ENCODE assay signal across 8 mouse cellular contexts in genomic region chr4:132269740-132270560, GRCm38 (mm10). TPM values are rescaled to one million over a fixed set of nuclear protein-coding genes. Genes with fewer than 3 reads are reported as not detected.
DNase-seq lines count a peak whose midpoint lies in the region; ATAC-seq and TF ChIP-seq lines count a peak whose summit lies in the region.

No protein-coding gene starts in this region.

- TF ChIP-seq CTCF in heart, adult 2 months (IDR thresholded peaks at IDR 0.05): peak; percentile 65

- H3K36me3 ChIP-seq in embryonic facial prominence, embryonic 13.5 days: no peaks in the 10 kb centered on the region
- H3K36me3 ChIP-seq in heart, adult 2 months (ENCODE audit: control insufficient read depth, insufficient read depth, low read length): no peaks in the 10 kb centered on the region
- no peaks in the 10 kb centered on the region for H3K36me3 ChIP-seq in limb, embryonic 13.5 days
- H3K36me3 ChIP-seq in midbrain, embryonic 16.5 days (ENCODE audit: control insufficient read depth, insufficient read depth, low read length): no peaks in the 10 kb centered on the region

- intact Hi-C loops in heart, adult 2 months (cut with DNase I): loop anchor here (5.0 kb wide), 1 partner anchor 152 kb away; the partner anchor contains the start of gene Phactr4

- peaks cover 12% of the 10 kb centered on the region for H3K4me1 ChIP-seq in embryonic facial prominence, embryonic 13.5 days
- H3K4me1 ChIP-seq in heart, adult 2 months (ENCODE audit: control insufficient read depth, insufficient read depth, low read length): no peaks in the 10 kb centered on the region
- H3K4me1 ChIP-seq in limb, embryonic 13.5 days: peaks cover 7% of the 10 kb centered on the region; the same call in 1 of the 2 replicates
- H3K4me1 ChIP-seq in midbrain, embryonic 16.5 days (ENCODE audit: control insufficient read depth, insufficient read depth, low read length): peaks cover 12% of the 10 kb centered on the region

- WGBS in embryonic facial prominence, embryonic 13.5 days: under 1% methylated on average over 35 of the region's 35 CpGs
- WGBS in heart, adult 2 months: under 1% methylated on average over 35 of the region's 35 CpGs
- WGBS in limb, embryonic 13.5 days: under 1% methylated on average over 35 of the region's 35 CpGs
- WGBS in midbrain, embryonic 16.5 days: under 1% methylated on average over 35 of the region's 35 CpGs

- H3K9ac ChIP-seq in embryonic facial prominence, embryonic 13.5 days: peak overlapping the region; percentile 67
- H3K9ac ChIP-seq in heart, adult 2 months (ENCODE audit: low read depth, low read length): peak overlapping the region; percentile 77
- peak overlapping the region; percentile 62 for H3K9ac ChIP-seq in limb, embryonic 13.5 days
- peak overlapping the region; percentile 61 for H3K9ac ChIP-seq in midbrain, embryonic 16.5 days (ENCODE audit: low read depth, low read length)

- H3K9me3 ChIP-seq in embryonic facial prominence, embryonic 13.5 days: no peaks in the 10 kb centered on the region
- no peaks in the 10 kb centered on the region for H3K9me3 ChIP-seq in limb, embryonic 13.5 days
- no peaks in the 10 kb centered on the region for H3K9me3 ChIP-seq in midbrain, embryonic 16.5 days (replicated peaks; ENCODE audit: control insufficient read depth, low read length, poor library complexity, severe bottlenecking)

- H3K27me3 ChIP-seq in embryonic facial prominence, embryonic 13.5 days: no peaks in the 10 kb centered on the region
- H3K27me3 ChIP-seq in heart, adult 2 months (ENCODE audit: control insufficient read depth, insufficient read depth, low read length): no peaks in the 10 kb centered on the region
- no peaks in the 10 kb centered on the region for H3K27me3 ChIP-seq in limb, embryonic 13.5 days
- H3K27me3 ChIP-seq in midbrain, embryonic 16.5 days (ENCODE audit: control insufficient read depth, insufficient read depth, low read depth, low read length): no peaks in the 10 kb centered on the region

- H3K4me3 ChIP-seq in embryonic facial prominence, embryonic 13.5 days: peak overlapping the region; percentile 35
- H3K4me3 ChIP-seq in heart, adult 2 months: peak overlapping the region; percentile 51
- peak overlapping the region; percentile 33 for H3K4me3 ChIP-seq in limb, embryonic 13.5 days
- peak overlapping the region; percentile 35 for H3K4me3 ChIP-seq in midbrain, embryonic 16.5 days (ENCODE audit: low read depth, low read length)

- peak; percentile 74; the same call in 1 of the 2 replicates for ATAC-seq in embryonic facial prominence, embryonic 13.5 days (ENCODE audit: insufficient number of reproducible peaks, insufficient read depth, low FRiP score, low TSS enrichment, low read depth)
- ATAC-seq in limb, embryonic 13.5 days (ENCODE audit: low FRiP score, low read depth): peak; percentile 85
- ATAC-seq in midbrain, embryonic 16.5 days: peak; percentile 74

- TF ChIP-seq EP300 in heart, adult 2 months (IDR thresholded peaks at IDR 0.05; ENCODE audit: insufficient read depth, low read depth, low read length): peak; percentile 99

- H3K4me2 ChIP-seq in embryonic facial prominence, embryonic 13.5 days: peak overlapping the region; percentile 60
- H3K4me2 ChIP-seq in limb, embryonic 13.5 days (replicated peaks): peak overlapping the region; percentile 62
- peak overlapping the region; percentile 62 for H3K4me2 ChIP-seq in midbrain, embryonic 16.5 days (ENCODE audit: low read length)

- TF ChIP-seq POLR2A in heart, adult 2 months (IDR thresholded peaks at IDR 0.05; ENCODE audit: insufficient read depth, low read depth, low read length): peak; percentile 100

- no peaks in the 10 kb centered on the region for H3K79me2 ChIP-seq in heart, adult 2 months (replicated peaks; ENCODE audit: control insufficient read depth, insufficient read depth, low read length)

- H3K27ac ChIP-seq in embryonic facial prominence, embryonic 13.5 days: peak overlapping the region; percentile 95
- peak overlapping the region; percentile 98 for H3K27ac ChIP-seq in heart, adult 2 months
- H3K27ac ChIP-seq in limb, embryonic 13.5 days: peak overlapping the region; percentile 91
- H3K27ac ChIP-seq in midbrain, embryonic 16.5 days (ENCODE audit: low read length): peak overlapping the region; percentile 95

- DNase-seq in 3134 (ENCODE audit: extremely low read depth, insufficient read length, low spot score): peak; percentile 89
- peak; percentile 87 for DNase-seq in adrenal gland, postnatal 36 days
- peak; percentile 84 to 89 for DNase-seq in heart, adult 2 months
- DNase-seq in kidney, adult 8-10 months: peak; percentile 85 to 86
- DNase-seq in spleen, postnatal 10 days (ENCODE audit: low spot score in 2 of 2): peak; percentile 78 to 88

RNA-seq across cellular contexts. Expression of gene Taf12, which starts 4.2 kb away (rescaled TPM):
- total RNA-seq in adrenal gland, postnatal 36 days (2021): 10 to 100 TPM; 26.3 to 37.4 TPM
- polyA plus RNA-seq in embryonic facial prominence, embryonic 13.5 days (2015; fragmentation: Nextera tagmentation; extraction: Ambion mirVana): 52.5 and 57.9 TPM in 2 replicates
- 10 to 100 TPM; 29.8 to 34.6 TPM for total RNA-seq in heart, adult 2 months (2021)
- 16.1 and 25.1 TPM in 2 replicates for polyA plus RNA-seq in heart, adult 2 months (2012; rRNA removed)
- 50.6 and 55.6 TPM in 2 replicates for polyA plus RNA-seq in limb, embryonic 13.5 days (2015; fragmentation: Nextera tagmentation; extraction: Ambion mirVana)
- polyA plus RNA-seq in midbrain, embryonic 16.5 days (2015; fragmentation: Nextera tagmentation; extraction: Ambion mirVana): 42.8 and 45.2 TPM in 2 replicates

RNA-seq across cellular contexts. Expression of gene Gmeb1, which starts 8.5 kb away (rescaled TPM):
- total RNA-seq in adrenal gland, postnatal 36 days (2021): 10 to 100 TPM; 16.4 to 20.5 TPM
- polyA plus RNA-seq in embryonic facial prominence, embryonic 13.5 days (2015; fragmentation: Nextera tagmentation; extraction: Ambion mirVana): 42.6 and 46.2 TPM in 2 replicates
- 10 to 100 TPM in 1 of 2 experiments, 1 to 10 TPM in 1; 8.5 to 10.0 TPM for total RNA-seq in heart, adult 2 months (2021)
- 7.7 and 9.5 TPM in 2 replicates for polyA plus RNA-seq in heart, adult 2 months (2012; rRNA removed)
- polyA plus RNA-seq in limb, embryonic 13.5 days (2015; fragmentation: Nextera tagmentation; extraction: Ambion mirVana): 42.1 and 45.3 TPM in 2 replicates
- polyA plus RNA-seq in midbrain, embryonic 16.5 days (2015; fragmentation: Nextera tagmentation; extraction: Ambion mirVana): 40.0 and 41.1 TPM in 2 replicates

RNA-seq across cellular contexts. Expression of gene Rab42, which starts 33.2 kb away (rescaled TPM):
- total RNA-seq in adrenal gland, postnatal 36 days (2021): 1 to 10 TPM in 1 of 2 experiments, under 1 TPM in 1; 0.56 to 1.7 TPM
- polyA plus RNA-seq in embryonic facial prominence, embryonic 13.5 days (2015; fragmentation: Nextera tagmentation; extraction: Ambion mirVana): 2.1 and 2.6 TPM in 2 replicates
- total RNA-seq in heart, adult 2 months (2021): 1 to 10 TPM in 1 of 2 experiments, under 1 TPM in 1; 0.73 to 1.1 TPM
- 3.8 and 4.2 TPM in 2 replicates for polyA plus RNA-seq in heart, adult 2 months (2012; rRNA removed)
- 1.7 and 1.9 TPM in 2 replicates for polyA plus RNA-seq in limb, embryonic 13.5 days (2015; fragmentation: Nextera tagmentation; extraction: Ambion mirVana)
- 2.1 and 2.9 TPM in 2 replicates for polyA plus RNA-seq in midbrain, embryonic 16.5 days (2015; fragmentation: Nextera tagmentation; extraction: Ambion mirVana)

RNA-seq across cellular contexts. Expression of gene Ythdf2, which starts 57.8 kb away (rescaled TPM):
- 10 to 100 TPM; 48.1 to 57.0 TPM for total RNA-seq in adrenal gland, postnatal 36 days (2021)
- polyA plus RNA-seq in embryonic facial prominence, embryonic 13.5 days (2015; fragmentation: Nextera tagmentation; extraction: Ambion mirVana): 109 and 124 TPM in 2 replicates
- 10 to 100 TPM; 26.8 to 27.5 TPM for total RNA-seq in heart, adult 2 months (2021)
- 9.7 and 17.7 TPM in 2 replicates for polyA plus RNA-seq in heart, adult 2 months (2012; rRNA removed)
- polyA plus RNA-seq in limb, embryonic 13.5 days (2015; fragmentation: Nextera tagmentation; extraction: Ambion mirVana): 126 and 127 TPM in 2 replicates
- 109 and 124 TPM in 2 replicates for polyA plus RNA-seq in midbrain, embryonic 16.5 days (2015; fragmentation: Nextera tagmentation; extraction: Ambion mirVana)

RNA-seq across cellular contexts. Expression of gene Trnau1ap, which starts 59.4 kb away (rescaled TPM):
- 10 to 100 TPM; 29.2 to 37.5 TPM for total RNA-seq in adrenal gland, postnatal 36 days (2021)
- 78.5 and 83.1 TPM in 2 replicates for polyA plus RNA-seq in embryonic facial prominence, embryonic 13.5 days (2015; fragmentation: Nextera tagmentation; extraction: Ambion mirVana)
- 10 to 100 TPM; 21.3 to 24.6 TPM for total RNA-seq in heart, adult 2 months (2021)
- polyA plus RNA-seq in heart, adult 2 months (2012; rRNA removed): 14.8 and 14.9 TPM in 2 replicates
- polyA plus RNA-seq in limb, embryonic 13.5 days (2015; fragmentation: Nextera tagmentation; extraction: Ambion mirVana): 81.2 and 82.4 TPM in 2 replicates
- polyA plus RNA-seq in midbrain, embryonic 16.5 days (2015; fragmentation: Nextera tagmentation; extraction: Ambion mirVana): 76.3 and 76.6 TPM in 2 replicates

Comparison
In these comparisons a context has a peak if more than half of its experiments do, and no peak if none do; other contexts are left out.
1. Peak in every context shown above with its lines: DNase-seq, ATAC-seq, H3K4me3 ChIP-seq and H3K27ac ChIP-seq.